Mouse (Mus musculus) brain, embryonic 18.5 days (tissue): ENCODE measurements around the gene Nr2c2ap.
A peak's percentile ranks its signal among the peaks of the same experiment; 100 is the strongest.

Source experiments
- DNase-seq: peaks from one replicate; pipeline ENCODE4 v3.0.0-alpha.2; 2012; ENCODE audit warnings: low read depth, low spot score

Gene Nr2c2ap

GRCm38 (mm10) chr8:70160015-70160414, 28.9 kb downstream of the Nr2c2ap start:
- DNase-seq = no peak

GRCm38 (mm10) chr8:70163316-70163715, 32.2 kb downstream of the Nr2c2ap start:
- DNase-seq = no peak

GRCm38 (mm10) chr8:70166504-70167110, 35.5 kb downstream of the Nr2c2ap start:
- DNase-seq = peak; percentile 4

- no peak for DNase-seq
Observed at GRCm38 (mm10) chr8:70170116-70170515, 39.0 kb downstream of the Nr2c2ap start.

- no peak for DNase-seq
Observed at GRCm38 (mm10) chr8:70170748-70171147, 39.6 kb downstream of the Nr2c2ap start.

- DNase-seq = no peak
Observed at GRCm38 (mm10) chr8:70171240-70171639, 40.1 kb downstream of the Nr2c2ap start.

- peak; percentile 89 for DNase-seq
Observed at GRCm38 (mm10) chr8:70172043-70172681, 41.0 kb downstream of the Nr2c2ap start, which contains the start of gene Tmem161a. Gene Tmem161a, plus strand, starts transcription at chr8:70172356.

GRCm38 (mm10) chr8:70173320-70173719, 42.2 kb downstream of the Nr2c2ap start:
- no peak for DNase-seq

- DNase-seq = no peak
Observed at GRCm38 (mm10) chr8:70174079-70174478, 42.9 kb downstream of the Nr2c2ap start.

- DNase-seq = no peak
Observed at GRCm38 (mm10) chr8:70178231-70178630, 47.1 kb downstream of the Nr2c2ap start.

GRCm38 (mm10) chr8:70179082-70179481, 47.9 kb downstream of the Nr2c2ap start:
- DNase-seq = no peak

GRCm38 (mm10) chr8:70181212-70181902, 50.2 kb downstream of the Nr2c2ap start:
- DNase-seq = no peak

GRCm38 (mm10) chr8:70181903-70182252, 50.7 kb downstream of the Nr2c2ap start:
- no peak for DNase-seq

- DNase-seq = no peak
Observed at GRCm38 (mm10) chr8:70183194-70183593, 52.1 kb downstream of the Nr2c2ap start.
